Mouse (Mus musculus): ENCODE measurements at regions not wholly inside any gene's neighbourhood (a gene's known extent, or its start where the extent isn't known, plus 50 kb on each side); places are given as distances from the start of the nearest gene placed in this dataset.

- DNase-seq (ENCODE audit: low spot score) = no peak
Measured at GRCm38 (mm10) chr6:135629236-135629635, 266.9 kb downstream of the Emp1 start.

GRCm38 (mm10) chr6:135632671-135633070 is 270.3 kb downstream of the Emp1 start:
- no peak for DNase-seq (ENCODE audit: low spot score)

- DNase-seq (ENCODE audit: low spot score) = no peak
Measured at GRCm38 (mm10) chr6:135636648-135637047, 274.3 kb downstream of the Emp1 start.

GRCm38 (mm10) chr6:135642711-135643110 is 280.4 kb downstream of the Emp1 start:
- DNase-seq (ENCODE audit: low spot score) = no peak

- DNase-seq (ENCODE audit: low spot score) = no peak
Measured at GRCm38 (mm10) chr6:135646177-135646576, 283.8 kb downstream of the Emp1 start.

GRCm38 (mm10) chr6:135653002-135653401 is 290.7 kb downstream of the Emp1 start:
- DNase-seq (ENCODE audit: low spot score) = no peak

- DNase-seq (ENCODE audit: low spot score) = no peak
Measured at GRCm38 (mm10) chr6:135662386-135662785, 300.0 kb downstream of the Emp1 start.

GRCm38 (mm10) chr6:135662801-135663537 is 300.6 kb downstream of the Emp1 start:
- no peak for DNase-seq (ENCODE audit: low spot score)

Data from lung, postnatal 25 days (tissue).